Mouse (Mus musculus) myocyte (in vitro differentiated cells): ENCODE data around the gene a.

Source experiments
- CEBPB ChIP-seq: IDR thresholded peaks from 2 replicates; pipeline ENCODE4 v1.6.1; 2011; ENCODE audit warnings: mild to moderate bottlenecking, moderate library complexity; ENCODE audit not compliant: poor library complexity, insufficient read depth, severe bottlenecking
- E2F4 ChIP-seq: IDR thresholded peaks from one replicate; pipeline ENCODE4 v1.6.1; 2011; ENCODE audit warnings: mild to moderate bottlenecking, control low read depth, moderate library complexity; ENCODE audit not compliant: insufficient read depth
- MAX ChIP-seq: IDR thresholded peaks from one replicate; pipeline ENCODE4 v1.6.1; 2011; ENCODE audit warnings: low read depth, mild to moderate bottlenecking, control low read depth
- MYOD1 ChIP-seq, 3 experiments: IDR thresholded peaks; one replicate each; pipeline ENCODE4 v1.6.1; 2011; ENCODE audit warnings: control low read depth in 2 of 3, low read depth in 2 of 3, mild to moderate bottlenecking in 2 of 3, moderate library complexity in 1 of 3; ENCODE audit not compliant: insufficient read length in 2 of 3, control insufficient read depth in 1 of 3
- MYOG ChIP-seq, 3 experiments: IDR thresholded peaks; one replicate each; pipeline ENCODE4 v1.6.1; 2011; ENCODE audit warnings: control low read depth in 2 of 3, low read depth in 2 of 3, mild to moderate bottlenecking in 2 of 3; ENCODE audit not compliant: insufficient read length in 2 of 3, control insufficient read depth in 1 of 3, insufficient read depth in 1 of 3
- POLR2A ChIP-seq: IDR thresholded peaks from one replicate; pipeline ENCODE4 v1.6.1; 2011; ENCODE audit warnings: low read depth, mild to moderate bottlenecking, control low read depth, moderate library complexity; ENCODE audit not compliant: insufficient read length
- POLR2AphosphoS2 ChIP-seq: IDR thresholded peaks from one replicate; pipeline ENCODE4 v1.6.1; 2011; ENCODE audit warnings: low read depth, control low read depth; ENCODE audit not compliant: insufficient read length
- REST ChIP-seq: IDR thresholded peaks from one replicate; pipeline ENCODE4 v1.6.1; 2011; ENCODE audit warnings: mild to moderate bottlenecking, control low read depth, moderate library complexity; ENCODE audit not compliant: insufficient read depth, insufficient read length
- SRF ChIP-seq: IDR thresholded peaks from one replicate; pipeline ENCODE4 v1.6.1; 2011; ENCODE audit warnings: low read depth; ENCODE audit not compliant: control insufficient read depth, insufficient read length
- TCF12 ChIP-seq: IDR thresholded peaks from one replicate; pipeline ENCODE4 v1.6.1; 2011; ENCODE audit warnings: mild to moderate bottlenecking, control low read depth; ENCODE audit not compliant: poor library complexity, insufficient read depth, severe bottlenecking
- USF1 ChIP-seq: IDR thresholded peaks from one replicate; pipeline ENCODE4 v1.6.1; 2011; ENCODE audit warnings: low read depth, mild to moderate bottlenecking, control low read depth, moderate library complexity

DNA sequence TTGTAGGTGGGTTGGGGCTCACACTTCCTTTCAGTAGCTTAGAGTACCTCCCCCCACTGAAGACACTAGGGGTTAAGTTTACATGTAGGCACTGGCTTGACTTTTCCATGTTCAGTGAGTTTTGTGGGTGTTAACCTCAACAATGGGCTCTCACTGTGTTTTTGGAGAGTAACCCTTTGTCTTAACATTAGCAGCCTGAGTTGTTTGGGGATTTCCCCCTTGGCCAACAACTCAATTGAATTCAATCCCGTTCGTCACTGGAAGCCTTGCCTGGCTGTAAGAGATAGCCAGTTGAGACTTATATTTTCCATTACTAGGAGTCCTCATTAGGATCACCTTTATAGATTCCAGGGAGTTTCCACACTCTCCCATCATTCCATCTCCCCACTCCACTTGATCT is 45.3 kb downstream of the a start:
- TF ChIP-seq MYOG (IDR thresholded peaks at IDR 0.05; ENCODE audit: control insufficient read depth in 1 of 3, insufficient read depth in 1 of 3, insufficient read length in 2 of 3, low read depth in 2 of 3) (no peak), POLR2A (no peak), CEBPB (no peak), E2F4 (no peak), MAX (no peak), USF1 (no peak), POLR2AphosphoS2 (no peak), MYOD1 (IDR thresholded peaks at IDR 0.05; ENCODE audit: control insufficient read depth in 1 of 3, insufficient read length in 2 of 3, low read depth in 2 of 3) (no peak), REST (no peak), SRF (no peak), TCF12 (no peak)
